Mouse (Mus musculus) right cerebral cortex, adult 2 months (tissue): Measurements from ENCODE around the gene Sema6d.
A peak's percentile ranks its signal among the peaks of the same experiment; 100 is the strongest.

ENCODE experiments used
- DNase-seq, 2 experiments: peaks; one replicate each; pipeline ENCODE4 v3.0.0; 2021 to 2022; ENCODE audit warnings: low spot score in 2 of 2

The Sema6d gene

DNA sequence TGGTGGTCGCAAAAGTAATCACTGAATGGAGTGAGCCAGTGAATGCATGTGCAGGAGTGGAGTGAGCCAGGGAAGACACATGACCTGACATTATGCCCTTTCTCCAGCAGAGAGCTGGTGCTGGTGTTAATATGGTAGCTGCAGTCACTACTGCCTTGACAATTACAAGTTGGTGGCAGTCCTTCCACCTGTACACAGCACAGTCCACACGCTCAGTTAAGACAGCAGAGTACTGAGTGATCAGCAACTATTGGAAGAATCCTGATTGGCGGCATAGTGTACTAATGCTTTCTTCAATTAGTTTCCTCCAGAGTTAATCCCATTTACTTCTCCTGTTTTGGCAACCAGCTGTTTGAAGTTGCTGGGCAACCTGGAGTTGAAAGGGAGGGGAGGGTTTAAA lies 81.9 kb downstream of the Sema6d start:
- no peak for DNase-seq

DNA sequence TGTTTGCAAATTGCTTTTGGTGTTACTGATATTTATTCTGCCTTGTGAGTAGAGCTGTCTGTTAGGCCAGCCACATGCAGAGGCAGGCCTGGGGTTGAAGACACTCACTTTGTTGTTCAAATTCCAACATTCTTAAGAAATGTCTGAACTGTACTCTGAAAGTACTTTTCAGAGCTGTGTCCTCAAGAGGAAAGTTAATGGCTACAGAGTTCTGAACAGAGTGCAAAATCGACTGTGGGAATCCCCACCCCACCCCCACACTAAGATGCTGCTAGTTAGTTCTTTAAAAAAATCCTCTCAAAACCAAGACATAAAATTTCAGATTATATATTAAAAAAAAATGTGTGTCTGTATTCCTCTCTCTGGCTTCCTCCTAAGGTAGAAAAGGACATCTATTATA lies 86.5 kb downstream of the Sema6d start:
- DNase-seq = no peak

DNA sequence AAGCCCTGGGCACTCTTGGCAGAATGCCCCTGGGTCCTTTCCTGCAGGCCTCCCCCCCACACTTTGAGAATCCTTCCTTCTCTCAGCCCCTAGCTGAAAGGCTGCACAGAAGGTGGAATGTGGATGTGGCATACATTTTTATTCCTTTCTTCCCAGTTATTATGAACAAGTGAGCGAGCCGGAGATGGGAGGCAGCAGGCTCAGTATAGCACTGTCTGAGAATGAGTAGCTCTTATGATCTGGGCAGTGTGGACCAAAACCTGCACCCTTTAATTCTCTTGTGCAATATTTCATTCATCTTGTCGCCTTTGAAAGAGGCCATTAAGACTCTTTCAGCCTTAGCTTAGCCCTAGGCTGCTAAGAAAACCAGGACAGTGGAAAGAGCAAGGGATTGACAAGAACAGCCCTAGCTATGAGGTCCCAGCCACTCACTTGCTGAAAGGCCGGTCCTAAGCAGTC lies 87.0 kb downstream of the Sema6d start:
- DNase-seq = no peak

DNA sequence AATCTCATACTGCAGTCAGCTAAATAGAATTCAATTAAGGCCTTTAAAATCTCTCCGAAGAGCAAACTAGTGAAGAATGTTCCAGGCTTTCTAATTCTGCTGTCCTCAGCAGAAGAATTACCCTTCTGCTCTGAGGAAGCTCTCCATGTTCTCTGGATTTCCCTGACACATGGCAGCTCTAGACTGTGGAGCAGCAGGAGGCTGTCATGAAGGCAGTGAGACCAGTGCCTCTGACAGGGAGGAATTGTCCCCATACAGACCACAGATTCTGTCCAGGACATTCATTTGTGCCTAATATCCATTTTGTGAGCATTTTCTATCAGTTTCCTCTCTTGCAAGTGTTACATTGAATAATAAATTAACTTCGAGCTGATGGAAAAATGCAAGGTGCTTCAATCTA lies 99.5 kb downstream of the Sema6d start:
- DNase-seq = no peak

DNA sequence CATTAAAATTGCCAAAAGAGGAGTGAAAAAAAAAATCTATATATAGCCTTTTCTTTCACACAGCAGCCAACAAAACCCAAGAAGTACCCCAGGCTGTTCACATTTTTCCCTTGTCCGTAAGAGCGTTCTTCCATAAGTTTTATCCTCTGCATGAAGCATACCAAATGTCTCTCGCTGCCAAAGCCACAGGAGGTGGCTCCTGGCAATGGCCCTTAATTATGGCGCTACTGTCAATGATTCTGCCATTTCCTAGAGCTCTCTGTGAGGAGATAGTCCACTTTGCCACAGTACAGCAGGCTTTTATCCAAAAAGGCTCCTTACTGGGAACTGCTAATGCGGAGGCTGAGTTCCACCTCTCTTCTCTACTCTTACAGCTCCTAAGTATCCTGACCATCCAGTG lies 104.3 kb downstream of the Sema6d start:
- no peak for DNase-seq

DNA sequence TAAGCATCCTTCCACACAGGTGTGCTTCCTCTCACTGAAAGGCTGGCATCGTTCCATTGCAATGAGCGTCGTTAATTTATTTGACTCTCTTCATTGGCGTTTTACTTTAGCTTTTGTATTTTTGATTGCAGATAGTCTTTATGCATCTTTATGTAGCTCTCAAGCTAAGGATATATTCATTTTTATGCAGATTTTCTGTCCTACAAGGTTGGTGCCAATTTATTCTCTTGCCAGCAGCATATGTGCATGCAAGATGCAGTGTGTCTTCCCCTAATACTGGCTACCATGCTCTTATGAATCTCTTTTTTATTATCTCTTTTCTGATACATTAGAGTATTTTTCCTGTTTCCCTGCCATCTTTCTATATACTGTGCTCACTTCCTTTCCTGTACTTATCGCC lies 111.7 kb downstream of the Sema6d start:
- DNase-seq = no peak

DNA sequence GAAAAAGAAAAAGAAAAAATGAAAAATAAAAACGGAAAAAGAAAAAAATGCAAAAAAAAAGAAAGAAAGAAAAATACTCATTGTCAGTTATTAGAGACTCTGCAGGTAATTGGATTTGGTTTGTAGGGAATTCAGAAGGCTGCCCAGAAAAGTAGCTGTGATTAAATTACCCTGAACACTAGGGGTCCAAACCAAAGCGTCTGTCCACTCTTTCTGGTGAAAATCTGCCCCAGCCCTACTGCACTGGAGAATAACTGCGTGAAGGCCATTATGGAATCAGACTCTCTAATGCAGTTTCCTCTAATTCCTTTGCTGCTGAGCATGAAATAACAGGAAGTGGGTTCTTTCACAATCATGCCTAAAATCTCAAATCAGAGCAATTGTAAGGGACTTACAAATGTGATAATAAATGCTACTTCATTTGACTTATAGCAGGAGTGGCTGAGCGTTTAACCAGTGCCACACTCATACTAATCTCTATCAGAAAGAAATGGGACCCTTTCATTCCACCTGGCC lies 112.8 kb downstream of the Sema6d start:
- DNase-seq = no peak

DNA sequence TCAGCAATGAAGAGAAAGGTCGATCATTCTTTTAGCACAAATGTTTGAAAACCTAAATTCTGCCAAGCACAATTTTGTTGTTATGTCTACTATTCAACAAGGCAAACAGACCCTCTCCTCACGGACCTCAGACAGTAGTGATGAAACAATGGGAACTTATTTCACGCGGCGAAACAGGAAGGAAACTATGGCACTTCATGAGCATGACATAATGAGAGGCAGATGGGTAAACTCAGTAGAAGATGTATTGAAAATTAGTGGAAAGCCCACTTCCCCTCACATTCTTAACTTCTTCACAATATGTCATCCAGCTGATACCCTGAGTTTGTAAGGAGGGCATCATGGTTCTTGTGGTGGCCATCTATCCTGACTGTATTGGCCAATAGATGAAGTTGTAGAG lies 116.0 kb downstream of the Sema6d start:
- DNase-seq = no peak

DNA sequence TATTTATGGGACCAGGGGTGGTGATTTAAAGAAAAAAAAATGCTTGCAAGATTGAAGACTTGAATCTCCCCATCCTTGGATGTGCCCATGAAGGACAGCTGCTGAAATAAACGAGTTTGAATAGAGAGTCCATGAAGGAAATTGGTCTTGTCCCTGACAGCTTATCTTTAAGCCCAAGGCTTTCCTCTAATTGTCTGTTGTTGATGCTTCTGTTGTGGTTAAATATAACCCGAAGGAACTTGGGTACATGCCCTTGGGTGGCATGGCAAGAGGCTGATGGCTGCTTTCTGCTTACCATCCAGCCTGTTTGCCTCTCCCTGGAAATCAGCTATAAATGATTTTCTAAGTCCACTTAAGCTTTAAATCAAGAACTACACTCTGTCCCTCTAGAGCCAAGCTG lies 118.5 kb downstream of the Sema6d start:
- DNase-seq = no peak

DNA sequence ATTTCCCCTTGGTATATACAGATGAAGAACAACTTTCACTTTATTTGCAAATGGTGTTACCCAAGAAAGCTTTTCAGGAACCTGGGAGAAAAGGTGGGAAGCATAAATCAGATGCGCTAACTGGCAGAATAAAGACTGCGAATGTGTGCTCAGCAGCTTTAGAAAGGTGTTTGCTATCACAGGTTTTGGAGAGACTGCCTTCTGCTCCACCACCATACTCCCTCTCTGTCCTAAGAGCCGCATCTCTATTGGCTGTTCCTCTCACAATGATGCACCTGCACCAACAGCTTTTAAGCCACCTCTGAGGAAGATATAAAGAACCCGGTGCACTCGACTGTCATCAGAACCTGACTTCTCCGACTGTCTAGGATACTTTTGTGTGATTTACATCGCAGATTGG lies 133.8 kb downstream of the Sema6d start:
- DNase-seq = no peak

DNA sequence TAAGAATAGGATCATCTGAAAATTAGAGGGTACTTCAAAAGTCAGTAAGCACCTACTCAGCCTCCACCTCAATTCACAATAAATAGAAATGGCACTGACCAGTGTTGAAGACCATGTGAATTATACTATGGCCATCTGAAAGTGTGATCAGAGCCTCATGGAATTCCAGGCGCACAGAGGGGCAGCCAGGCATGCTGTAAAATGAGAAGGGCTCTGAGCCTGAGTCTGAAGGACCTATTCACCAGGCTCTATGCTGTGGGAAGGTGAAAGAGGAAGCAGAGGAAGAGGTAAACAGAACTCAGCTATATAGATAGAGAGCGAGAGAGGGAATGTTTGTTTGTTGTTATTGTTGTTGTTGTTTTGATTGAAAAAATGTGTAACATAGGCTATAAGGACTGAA lies 134.6 kb downstream of the Sema6d start:
- no peak for DNase-seq

DNA sequence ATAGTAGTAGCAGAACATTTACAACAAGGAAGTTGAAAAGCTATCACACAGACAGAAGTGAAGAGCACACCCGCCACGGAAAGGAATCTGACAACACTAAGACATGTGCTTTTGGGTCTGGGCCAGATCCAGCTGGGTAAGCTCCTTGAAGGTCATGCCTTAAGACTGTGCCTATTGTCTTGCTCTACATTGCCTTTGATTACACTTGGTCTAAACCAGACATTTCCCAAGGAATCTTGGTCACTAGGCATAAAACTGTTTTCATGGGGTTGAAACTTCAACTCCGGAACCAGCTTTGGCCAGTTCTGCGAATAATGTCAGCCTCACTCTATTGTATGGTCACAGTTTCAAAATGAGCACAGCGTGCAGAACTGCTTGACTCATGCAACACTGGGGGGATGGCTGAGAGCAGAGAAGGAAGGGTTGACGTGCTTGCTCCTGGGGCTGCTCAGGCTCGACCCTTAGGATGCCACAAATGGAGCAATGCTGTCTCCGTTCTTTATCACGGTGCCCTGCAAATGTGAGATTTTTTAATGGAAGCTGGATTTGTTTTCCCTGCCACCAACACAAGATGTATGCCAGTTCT lies 145.0 kb downstream of the Sema6d start:
- peak in 1 of 2 experiments; percentile 16 for DNase-seq

DNA sequence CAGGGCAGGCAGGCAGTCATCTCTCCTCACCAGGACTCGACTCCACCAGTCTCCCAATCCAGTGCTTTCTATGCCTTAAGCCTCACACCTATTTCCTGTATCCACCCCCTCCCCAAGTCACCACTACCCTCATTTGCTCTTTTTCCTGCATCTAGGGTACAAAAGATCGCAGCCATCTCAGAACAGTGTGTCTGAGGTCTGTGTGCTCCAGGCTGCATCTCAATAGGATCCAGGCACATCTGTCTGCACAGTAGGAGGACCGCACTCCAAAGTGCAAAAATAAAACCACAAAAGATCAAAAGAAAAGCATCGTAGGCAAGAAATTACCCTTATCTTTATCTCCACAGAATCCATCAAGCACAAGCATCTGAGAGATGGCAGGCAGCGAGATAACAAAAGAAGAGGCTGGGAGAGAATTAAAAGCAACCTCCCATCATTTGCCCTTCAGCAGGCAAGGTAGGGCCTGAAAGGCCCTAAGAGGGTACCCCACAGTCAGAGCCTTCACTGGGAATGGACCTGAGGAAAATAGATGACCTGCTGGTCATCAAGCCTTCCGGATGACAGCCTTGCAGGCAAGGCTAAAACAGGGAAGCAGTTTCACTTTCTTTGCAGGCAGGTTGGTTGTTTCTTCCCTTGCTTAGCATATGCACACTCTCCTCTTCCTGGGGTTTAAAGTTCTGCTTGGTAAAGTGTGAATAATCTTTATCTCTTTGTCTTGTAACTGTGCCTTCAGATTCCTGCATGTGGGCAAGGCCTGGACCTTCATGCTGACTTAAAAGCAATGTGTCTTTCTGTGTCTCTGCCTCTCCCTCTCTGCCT lies 145.7 kb downstream of the Sema6d start:
- DNase-seq = no peak

DNA sequence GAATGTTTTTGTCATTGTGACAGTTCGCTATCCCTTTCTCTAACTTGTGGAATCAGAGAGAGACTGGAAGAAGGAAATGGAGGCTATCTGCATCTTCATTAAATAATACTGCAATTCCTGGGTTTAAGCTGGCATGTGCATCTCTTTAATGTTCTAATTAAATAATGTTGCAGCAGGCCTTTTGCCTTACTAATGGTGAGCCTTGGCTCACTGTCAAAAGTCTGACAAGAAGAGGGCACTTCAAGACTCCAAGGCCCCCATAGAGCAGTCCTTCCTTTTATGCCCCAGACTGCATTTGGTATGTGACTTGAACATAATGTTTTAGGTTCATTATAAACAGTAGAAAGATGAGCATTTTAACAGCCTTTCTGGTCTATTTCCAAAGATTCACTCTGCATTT lies 147.1 kb downstream of the Sema6d start:
- DNase-seq = no peak

DNA sequence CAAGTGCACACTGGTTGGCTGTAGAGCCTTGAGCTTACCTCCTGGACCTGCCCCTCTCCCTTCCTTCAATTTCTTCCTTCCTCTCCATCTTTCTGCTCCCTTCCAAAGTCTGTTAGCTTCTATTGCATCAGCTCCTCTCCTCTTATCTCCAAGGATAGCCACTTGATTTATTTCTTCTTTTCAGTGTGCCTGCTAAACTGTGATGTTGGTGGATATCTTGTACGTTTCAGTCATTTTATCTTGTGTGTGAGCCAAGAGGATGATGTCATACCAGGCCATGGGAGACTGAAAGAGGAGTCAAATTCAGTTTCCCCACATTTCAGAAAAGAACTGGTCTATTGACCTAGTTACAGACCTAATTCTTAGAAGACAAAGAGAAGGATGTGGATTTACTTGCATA lies 153.8 kb downstream of the Sema6d start:
- no peak for DNase-seq

DNA sequence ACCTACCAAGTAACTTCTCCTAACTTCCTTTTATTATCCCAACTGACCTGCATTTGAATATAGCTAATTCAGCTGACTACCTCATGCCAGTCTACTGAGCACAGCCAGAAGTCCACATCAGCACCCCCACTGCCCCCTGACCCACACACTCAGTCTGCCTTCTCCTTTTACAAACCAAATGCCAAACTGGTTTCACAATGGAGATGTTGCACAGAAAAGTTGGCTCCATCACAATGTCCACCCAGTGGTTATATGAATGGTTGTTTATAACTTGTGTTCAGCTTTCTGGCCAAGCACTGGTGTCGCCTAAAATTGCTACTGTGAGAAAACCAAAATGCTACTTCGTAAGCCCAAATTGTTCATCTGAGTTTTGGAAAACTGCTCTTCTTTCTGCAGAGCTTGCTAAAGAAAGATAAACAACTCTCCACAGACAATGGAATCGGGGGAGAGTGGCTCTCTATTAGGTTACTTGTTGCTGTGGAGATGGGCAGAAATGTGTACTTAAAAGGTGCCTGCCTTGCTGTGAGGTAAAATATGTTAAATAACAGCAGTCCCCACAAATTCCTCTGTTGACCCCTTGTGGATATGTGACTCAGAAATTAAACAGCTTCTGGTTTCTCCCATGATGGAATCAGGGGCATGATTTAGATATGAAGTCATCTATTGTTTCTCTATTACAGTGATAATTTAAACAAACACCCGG lies 154.9 kb downstream of the Sema6d start:
- no peak for DNase-seq

DNA sequence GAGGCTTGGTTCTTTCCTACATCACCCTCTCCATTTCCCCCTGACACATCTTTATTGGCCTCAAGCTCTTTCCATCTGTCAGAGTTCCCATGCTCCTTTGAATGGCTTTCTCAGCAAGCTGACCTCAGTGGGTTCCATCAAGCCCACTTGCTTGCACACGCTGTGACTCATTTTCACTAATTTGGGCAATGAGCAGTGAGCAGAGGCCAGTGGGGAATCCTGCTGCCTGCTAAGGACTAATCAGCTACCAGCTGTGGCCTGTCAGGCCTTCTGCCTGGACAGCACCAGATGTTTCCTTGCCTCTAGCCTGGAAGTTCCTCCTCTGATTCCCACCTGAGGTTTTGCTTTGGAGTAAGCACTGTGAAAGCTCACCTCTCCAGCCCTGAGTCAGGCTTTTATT lies 168.3 kb downstream of the Sema6d start:
- no peak for DNase-seq

DNA sequence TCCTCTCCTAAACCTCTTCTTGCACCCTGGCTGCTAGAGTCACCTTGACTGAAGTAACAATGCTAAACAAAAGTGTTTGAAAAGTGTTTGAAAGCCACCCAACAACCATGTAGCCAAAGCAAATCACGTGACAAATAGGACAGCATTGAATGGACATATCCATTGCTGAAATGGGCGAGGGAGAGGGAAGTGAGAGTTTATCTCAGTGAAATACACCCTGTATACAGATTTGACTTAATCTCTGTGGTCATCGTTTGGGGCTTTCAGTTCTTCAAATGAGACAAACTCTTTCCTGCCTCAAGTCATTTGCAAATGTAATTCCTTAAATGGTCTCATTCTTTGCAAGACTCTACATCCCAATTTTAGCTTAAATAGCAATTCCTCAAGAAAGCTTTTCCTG lies 174.5 kb downstream of the Sema6d start:
- DNase-seq = no peak

DNA sequence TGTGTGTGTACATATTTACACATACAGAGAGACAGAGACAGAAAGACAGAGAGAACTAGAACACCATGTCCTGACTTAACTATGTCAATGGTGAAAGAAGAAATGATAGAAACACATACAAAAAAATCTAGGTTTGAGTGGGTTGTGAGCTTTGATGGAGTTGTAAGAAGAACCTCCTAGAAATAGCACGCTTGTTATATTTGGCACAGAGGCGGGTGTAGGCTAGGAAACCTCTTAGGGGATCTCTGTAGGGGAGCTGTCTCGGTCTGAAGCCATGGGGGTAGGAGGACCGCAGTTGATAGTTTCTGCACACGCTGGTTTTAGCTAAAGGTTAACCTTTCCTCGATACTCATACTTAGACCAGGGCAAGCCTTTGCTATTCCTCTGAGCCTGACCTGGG lies 181.4 kb downstream of the Sema6d start:
- DNase-seq = peak; percentile 15 to 31

DNA sequence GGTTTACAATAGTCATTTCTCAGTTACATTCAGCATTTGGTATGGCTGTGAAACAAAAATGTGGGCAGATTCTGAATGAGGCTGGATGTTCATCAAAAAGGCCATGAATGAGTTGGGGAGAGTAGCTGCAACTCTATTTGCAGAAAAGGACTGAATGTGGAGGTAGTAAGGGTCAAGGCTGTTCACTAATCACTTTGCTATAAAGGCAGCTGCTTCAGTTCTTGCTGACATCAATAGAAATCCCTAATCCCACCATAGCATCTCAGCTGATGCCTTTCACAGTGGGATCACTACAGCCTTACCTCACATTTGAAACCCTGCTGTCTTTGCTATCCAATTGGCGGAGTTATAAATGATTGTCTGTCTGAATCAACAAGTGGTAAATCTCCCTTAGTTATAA lies 187.7 kb downstream of the Sema6d start:
- DNase-seq = no peak

DNA sequence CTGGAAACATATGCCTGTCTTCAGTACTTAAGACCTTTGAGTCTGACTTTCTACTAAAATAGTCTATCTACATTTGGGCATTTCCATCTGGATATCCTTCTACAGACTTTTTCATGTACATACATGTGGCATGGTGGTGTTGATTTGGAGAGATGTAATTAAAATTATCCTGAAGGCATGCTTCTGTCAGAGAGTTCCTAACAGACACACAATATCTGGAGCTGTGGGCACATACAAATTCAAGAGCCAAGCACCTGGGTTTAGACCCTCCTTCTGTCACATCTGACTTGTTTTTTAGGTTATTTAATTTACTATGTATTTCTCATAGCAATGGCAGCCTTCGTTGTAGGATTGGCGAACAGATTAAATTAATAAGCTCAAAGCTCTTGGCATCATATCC lies 195.3 kb downstream of the Sema6d start:
- no peak for DNase-seq

DNA sequence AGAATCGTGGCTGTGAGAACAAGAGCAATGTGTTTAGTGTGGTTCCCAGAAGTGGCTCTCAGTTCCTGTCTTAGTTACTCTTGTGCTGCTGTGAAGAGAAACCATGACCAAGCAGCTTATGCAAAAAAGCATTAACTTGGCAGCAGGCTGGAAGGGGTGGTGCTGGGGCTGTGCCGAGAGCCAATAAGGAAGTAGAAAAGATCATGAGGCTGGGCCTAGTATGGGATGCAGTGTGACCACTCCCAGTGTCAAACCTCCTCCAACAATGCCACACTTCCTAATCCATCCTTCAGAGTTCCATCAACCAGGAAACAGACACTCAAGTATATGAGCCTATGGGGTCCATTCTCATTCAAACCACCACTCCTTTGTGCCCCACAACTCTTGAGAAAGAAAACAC lies 199.6 kb downstream of the Sema6d start:
- no peak for DNase-seq

DNA sequence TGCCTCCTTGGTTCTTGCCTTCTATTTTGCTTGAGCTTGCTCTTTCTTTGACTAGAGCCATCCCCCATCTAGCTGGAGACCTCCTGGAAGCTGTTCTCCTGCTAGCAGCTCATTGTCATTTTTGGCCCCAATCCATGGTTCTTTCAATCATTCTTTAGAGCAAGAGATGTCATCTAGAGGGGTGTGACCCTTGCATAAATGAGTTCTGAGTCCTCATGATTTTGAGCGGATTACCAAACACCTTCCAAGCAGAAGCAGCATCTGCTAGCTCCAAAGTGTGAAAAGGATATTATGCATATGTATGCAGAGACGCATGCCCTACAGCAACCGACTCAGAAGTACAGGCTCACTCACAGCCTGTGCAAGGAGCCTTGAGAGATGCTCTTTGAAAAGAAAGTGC lies 201.4 kb downstream of the Sema6d start:
- DNase-seq = peak; percentile 19 to 42
